In genomic region chr15:97705211-97706050, GRCm38 (mm10) we compare ENCODE assay signal across 8 mouse cellular contexts. TPM values are rescaled to one million over a fixed set of nuclear protein-coding genes. Genes with fewer than 3 reads are reported as not detected.
DNase-seq lines count a peak whose midpoint lies in the region; ATAC-seq lines count a peak whose summit lies in the region.

Gene Rpap3 (minus strand): TSS chr15:97705825.

- WGBS in heart, embryonic 13.5 days: under 1% methylated on average over 70 of the region's 71 CpGs
- WGBS in liver, embryonic 11.5 days: under 1% methylated on average over 71 of the region's 71 CpGs

- H3K9ac ChIP-seq in heart, embryonic 13.5 days: peak within 1 kb of the TSS; percentile 95
- peak within 1 kb of the TSS; percentile 92 for H3K9ac ChIP-seq in liver, embryonic 11.5 days (ENCODE audit: low read depth, low read length)

- no peaks in the 10 kb centered on the region for H3K9me3 ChIP-seq in heart, embryonic 13.5 days
- no peaks in the 10 kb centered on the region for H3K9me3 ChIP-seq in liver, embryonic 11.5 days (ENCODE audit: control insufficient read depth, low read length)

- DNase-seq in kidney, postnatal 10 days: peak; percentile 92
- DNase-seq in liver, embryonic 11.5 days (ENCODE audit: low spot score): peak; percentile 82
- DNase-seq in naive thymus-derived CD4-positive, alpha-beta T cell, adult 2 months (ENCODE audit: low read depth): peak; percentile 84
- DNase-seq in splenic B cell, adult 2 months (ENCODE audit: low read depth, low spot score): peak; percentile 81

- H3K4me3 ChIP-seq in brown adipose tissue, adult 24 weeks (ENCODE audit: insufficient read depth, low read depth, low read length): peak within 1 kb of the TSS; percentile 92
- H3K4me3 ChIP-seq in heart, embryonic 13.5 days: peak within 1 kb of the TSS; percentile 91
- H3K4me3 ChIP-seq in liver, embryonic 11.5 days (ENCODE audit: low read depth, low read length): peak within 1 kb of the TSS; percentile 94

- no peaks in the 10 kb centered on the region for H3K27me3 ChIP-seq in heart, embryonic 13.5 days (replicated peaks)
- H3K27me3 ChIP-seq in liver, embryonic 11.5 days (replicated peaks; ENCODE audit: control insufficient read depth, insufficient read depth, low read length): no peaks in the 10 kb centered on the region
- H3K27me3 ChIP-seq in splenic B cell, adult 2 months (ENCODE audit: control insufficient read depth, insufficient read depth, low read length, poor library complexity, severe bottlenecking): no peaks in the 10 kb centered on the region

- peaks cover 29% of the 10 kb centered on the region for H3K36me3 ChIP-seq in heart, embryonic 13.5 days
- H3K36me3 ChIP-seq in liver, embryonic 11.5 days (ENCODE audit: control insufficient read depth, insufficient read depth, low read length): peaks cover 11% of the 10 kb centered on the region; the same call in 1 of the 2 replicates
- H3K36me3 ChIP-seq in splenic B cell, adult 2 months (ENCODE audit: control insufficient read depth, insufficient read depth, low read length, poor library complexity, severe bottlenecking): peaks cover under 1% of the 10 kb centered on the region; the same call in 1 of the 2 replicates

- H3K4me1 ChIP-seq in brown adipose tissue, adult 24 weeks (ENCODE audit: control insufficient read depth, insufficient read depth, insufficient read length, low read length): peaks cover 4% of the 10 kb centered on the region; the same call in 1 of the 2 replicates
- H3K4me1 ChIP-seq in heart, embryonic 13.5 days: peaks cover 15% of the 10 kb centered on the region
- peaks cover 6% of the 10 kb centered on the region for H3K4me1 ChIP-seq in liver, embryonic 11.5 days (replicated peaks; ENCODE audit: control insufficient read depth, insufficient read depth, low read length)

- peak within 1 kb of the TSS; percentile 93 for H3K4me2 ChIP-seq in heart, embryonic 13.5 days
- H3K4me2 ChIP-seq in liver, embryonic 11.5 days: peak within 1 kb of the TSS; percentile 87

- peak; percentile 98 for ATAC-seq in CD4-positive, CD25-positive, alpha-beta regulatory T cell, adult 4 months
- peak; percentile 92 for ATAC-seq in erythroid progenitor cell, adult 5-6 weeks (replicated peaks; ENCODE audit: low FRiP score, poor library complexity, severe bottlenecking)
- peak; percentile 73; the same call in 1 of the 2 replicates for ATAC-seq in heart, embryonic 13.5 days (ENCODE audit: extremely low read depth, insufficient number of reproducible peaks, low FRiP score, low TSS enrichment)
- ATAC-seq in liver, embryonic 11.5 days (replicated peaks; ENCODE audit: low FRiP score): peak; percentile 95

- peak within 1 kb of the TSS; percentile 37; the same call in 1 of the 2 replicates for H3K27ac ChIP-seq in brown adipose tissue, adult 24 weeks (replicated peaks; ENCODE audit: low read depth, low read length)
- H3K27ac ChIP-seq in heart, embryonic 13.5 days (replicated peaks): peak within 1 kb of the TSS; percentile 30; the same call in 1 of the 2 replicates
- peak within 1 kb of the TSS; percentile 53 for H3K27ac ChIP-seq in liver, embryonic 11.5 days (ENCODE audit: low read depth, low read length)

RNA-seq across cellular contexts. Expression of gene Rpap3, which starts in this region (rescaled TPM):
- polyA plus RNA-seq in CD4-positive, CD25-positive, alpha-beta regulatory T cell, adult 4 months (2017; shearing (Covaris generic)): 10 to 100 TPM; 25.7 to 31.8 TPM
- 7.5 and 8.8 TPM in 2 replicates for polyA plus RNA-seq in brown adipose tissue, adult 24 weeks (2012; ENCODE audit: insufficient read depth, insufficient read length, missing spikeins)
- total RNA-seq in erythroid progenitor cell, adult 5-6 weeks (2015; ENCODE audit: low replicate concordance): 4.2 and 5.0 TPM in 2 replicates
- total RNA-seq in erythroid progenitor cell, adult 5-6 weeks (2017; ENCODE audit: low replicate concordance): 6.4 and 6.6 TPM in 2 replicates
- 17.9 and 18.5 TPM in 2 replicates for polyA plus RNA-seq in heart, embryonic 13.5 days (2015; fragmentation: Nextera tagmentation; extraction: Ambion mirVana)
- polyA plus RNA-seq in liver, embryonic 11.5 days (2014; fragmentation: Nextera tagmentation; extraction: Ambion mirVana): 35.5 and 41.4 TPM in 2 replicates

Comparison
In these comparisons a context has a peak if more than half of its experiments do, and no peak if none do; other contexts are left out.
1. Peak in every context shown above with its lines: DNase-seq, ATAC-seq, H3K4me3 ChIP-seq and H3K27ac ChIP-seq.